Mouse (Mus musculus) liver, embryonic 12.5 days (tissue): ENCODE results near the gene Izumo1r. TPM values are rescaled to one million over a fixed set of nuclear protein-coding genes. Genes with fewer than 3 reads are reported as not detected.

Experiments
- ATAC-seq: fragments of 200-750 bp; cut with Nextera tagmentation; 2 replicates; pipeline ENCODE4 v1.8.0; 2017; ENCODE audit warnings: moderate number of reproducible peaks, mild to moderate bottlenecking, moderate library complexity
- H3K27ac ChIP-seq: fragments of 300-500 bp; sonication (generic); 2 replicates; pipeline ENCODE4 v1.5.1; 2016; ENCODE audit warnings: mild to moderate bottlenecking
- H3K27me3 ChIP-seq: fragments of 300-500 bp; sonication (generic); replicated peaks from 2 replicates; pipeline ENCODE4 v1.6.1; 2016; ENCODE audit warnings: mild to moderate bottlenecking, moderate library complexity
- H3K36me3 ChIP-seq: fragments of 300-500 bp; sonication (generic); 2 replicates; pipeline ENCODE4 v1.6.1; 2016; ENCODE audit warnings: mild to moderate bottlenecking, moderate library complexity
- H3K4me1 ChIP-seq: fragments of 300-500 bp; sonication (generic); 2 replicates; pipeline ENCODE4 v1.6.1; 2016
- H3K4me2 ChIP-seq: fragments of 300-500 bp; sonication (generic); 2 replicates; pipeline ENCODE4 v1.6.1; 2016; ENCODE audit warnings: mild to moderate bottlenecking, moderate library complexity
- H3K4me3 ChIP-seq: fragments of 300-500 bp; sonication (generic); 2 replicates; pipeline ENCODE4 v1.5.1; 2016; ENCODE audit warnings: mild to moderate bottlenecking, moderate library complexity
- H3K9ac ChIP-seq: fragments of 300-500 bp; sonication (generic); 2 replicates; pipeline ENCODE4 v1.6.1; 2016; ENCODE audit warnings: mild to moderate bottlenecking, moderate library complexity
- H3K9me3 ChIP-seq: fragments of 300-500 bp; sonication (generic); replicated peaks from 2 replicates; pipeline ENCODE4 v1.6.1; 2016; ENCODE audit warnings: mild to moderate bottlenecking, moderate library complexity
- whole genome bisulfite sequencing: fragments of 180-500 bp; shearing (Covaris S2); methylation state at CpG from one replicate; pipeline ENCODE4 v1.1.7; 2016; ENCODE audit not compliant: insufficient replicate concordance; 5-methylcytosine and 5-hydroxymethylcytosine counted together
- polyA plus RNA-seq: library from polyadenylated mRNA; unstranded; fragments of >200 nt; fragmentation: Nextera tagmentation; extraction: Ambion mirVana; gene quantifications from 2 replicates; pipeline ENCODE4 v1.2.1, GENCODE M21; 2016

The Izumo1r gene
- polyA plus RNA-seq, 1 experiment from 2014 or later, result not detected

DNA sequence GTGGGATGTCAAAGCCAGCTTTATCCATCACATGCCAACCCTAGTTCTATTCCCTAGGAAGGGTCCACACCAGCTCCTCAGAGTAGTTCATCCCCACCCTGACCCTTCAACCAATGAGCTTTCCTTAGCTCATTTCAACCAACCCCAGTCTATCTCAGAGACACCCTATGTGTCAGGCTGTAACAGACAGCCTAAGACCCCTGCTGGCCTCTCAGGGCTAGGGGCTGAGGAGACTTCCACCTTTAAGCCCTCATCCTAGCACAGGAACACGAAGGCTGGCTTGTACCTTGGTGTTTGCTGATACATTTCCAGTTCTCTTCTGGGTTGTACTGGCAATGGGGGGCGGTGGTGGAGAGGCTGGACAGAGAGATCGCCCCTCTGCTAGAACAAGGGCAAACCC lies 743 bp downstream of the Izumo1r start:
- ATAC-seq, result no peak
- Histone ChIP-seq H3K9me3 (no peaks in the 10 kb centered on the region), H3K36me3 (no peaks in the 10 kb centered on the region), H3K27ac (no peak overlapping the region), H3K9ac (no peak overlapping the region), H3K27me3 (0 out of 2 replicates have a peak, but pooled peaks cover 5% of the 10 kb centered on the region), H3K4me3 (no peak overlapping the region), H3K4me1 (peaks cover 22% of the 10 kb centered on the region; the same call in 1 of the 2 replicates), H3K4me2 (no peak overlapping the region)
- WGBS, result 57% methylated on average over 3 of the region's 3 CpGs

DNA sequence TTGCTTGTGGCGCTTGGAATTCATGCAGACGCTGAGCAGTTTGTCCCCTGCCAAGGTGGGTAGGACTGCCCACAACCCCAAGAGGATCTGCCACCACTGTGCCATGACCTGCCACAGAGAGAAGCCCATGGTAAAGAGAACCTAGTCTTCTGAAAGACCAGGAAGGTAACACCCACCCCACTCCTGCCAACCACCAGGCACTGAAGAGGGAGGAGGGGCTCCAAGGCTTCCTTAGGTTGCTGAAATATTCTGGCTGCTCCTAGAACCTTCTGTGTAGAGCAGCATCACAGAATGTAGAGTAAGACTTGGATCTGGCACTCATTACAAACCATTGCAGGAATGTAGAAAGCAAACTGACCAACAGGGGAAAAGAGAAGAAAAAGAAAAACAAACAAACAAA lies 1.3 kb downstream of the Izumo1r start:
- H3K27ac ChIP-seq, result no peak overlapping the region
- H3K27me3 ChIP-seq, result 0 out of 2 replicates have a peak, but pooled peaks cover 5% of the 10 kb centered on the region
- H3K4me2 ChIP-seq, result no peak overlapping the region
- no peak for ATAC-seq
- WGBS, result 81% methylated on average over 2 of the region's 2 CpGs
- H3K9me3 ChIP-seq, result no peaks in the 10 kb centered on the region
- no peak overlapping the region for H3K4me3 ChIP-seq
- no peaks in the 10 kb centered on the region for H3K36me3 ChIP-seq
- H3K9ac ChIP-seq, result no peak overlapping the region
- H3K4me1 ChIP-seq, result peaks cover 22% of the 10 kb centered on the region; the same call in 1 of the 2 replicates

DNA sequence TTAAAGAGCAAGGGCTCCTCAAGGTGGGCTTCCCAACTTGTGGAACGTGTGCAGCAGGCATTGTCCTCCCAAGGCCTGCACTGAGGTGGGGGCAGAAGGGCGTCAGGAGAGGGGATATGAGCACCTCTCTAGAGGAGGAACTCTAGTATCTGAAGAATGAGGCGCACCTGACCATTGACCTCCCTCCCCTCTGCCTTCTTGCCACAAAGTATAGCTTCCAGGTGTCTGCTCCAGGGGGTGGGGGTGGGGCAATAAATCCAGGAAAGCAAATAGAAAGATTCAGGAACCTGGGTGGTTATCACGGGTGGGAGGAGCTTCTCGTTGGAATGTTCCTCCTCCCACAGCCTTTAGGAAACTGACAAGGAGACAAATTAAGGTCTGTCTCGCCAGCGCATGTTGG lies 2.0 kb downstream of the Izumo1r start:
- no peaks in the 10 kb centered on the region for H3K36me3 ChIP-seq
- H3K4me3 ChIP-seq, result no peak overlapping the region
- no peak overlapping the region for H3K9ac ChIP-seq
- no peak overlapping the region for H3K4me2 ChIP-seq
- H3K4me1 ChIP-seq, result peaks cover 22% of the 10 kb centered on the region; the same call in 1 of the 2 replicates
- H3K9me3 ChIP-seq, result no peaks in the 10 kb centered on the region
- ATAC-seq, result no peak
- H3K27ac ChIP-seq, result no peak overlapping the region
- 51% methylated on average over 7 of the region's 7 CpGs for WGBS
- H3K27me3 ChIP-seq, result 0 out of 2 replicates have a peak, but pooled peaks cover 5% of the 10 kb centered on the region

DNA sequence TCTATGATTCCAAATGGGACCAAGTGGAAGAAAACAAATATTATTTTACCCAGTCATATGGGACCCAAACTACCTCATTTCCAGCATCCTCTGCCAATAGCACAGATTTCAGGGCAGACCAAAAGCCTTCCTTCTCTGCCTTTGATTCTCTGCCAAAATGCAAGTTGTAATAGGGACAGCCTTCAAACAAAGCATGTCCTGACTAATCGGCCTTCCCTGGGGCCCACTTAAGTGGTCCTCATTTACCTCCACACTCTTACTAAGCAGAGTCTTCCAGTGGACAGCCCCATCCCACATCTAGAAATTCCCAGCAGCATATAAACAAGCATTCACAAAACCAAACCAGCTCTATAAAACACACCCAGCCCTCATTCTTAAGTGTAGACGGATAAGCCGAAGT lies 6.6 kb downstream of the Izumo1r start:
- Histone ChIP-seq H3K4me3 (no peak overlapping the region), H3K9me3 (no peaks in the 10 kb centered on the region), H3K4me2 (no peak overlapping the region), H3K27me3 (no peaks in the 10 kb centered on the region), H3K9ac (no peak overlapping the region), H3K36me3 (no peaks in the 10 kb centered on the region), H3K27ac (no peak overlapping the region), H3K4me1 (peaks cover 8% of the 10 kb centered on the region; the same call in 1 of the 2 replicates)
- 87% methylated on average over 3 of the region's 3 CpGs for WGBS
- ATAC-seq, result no peak

DNA sequence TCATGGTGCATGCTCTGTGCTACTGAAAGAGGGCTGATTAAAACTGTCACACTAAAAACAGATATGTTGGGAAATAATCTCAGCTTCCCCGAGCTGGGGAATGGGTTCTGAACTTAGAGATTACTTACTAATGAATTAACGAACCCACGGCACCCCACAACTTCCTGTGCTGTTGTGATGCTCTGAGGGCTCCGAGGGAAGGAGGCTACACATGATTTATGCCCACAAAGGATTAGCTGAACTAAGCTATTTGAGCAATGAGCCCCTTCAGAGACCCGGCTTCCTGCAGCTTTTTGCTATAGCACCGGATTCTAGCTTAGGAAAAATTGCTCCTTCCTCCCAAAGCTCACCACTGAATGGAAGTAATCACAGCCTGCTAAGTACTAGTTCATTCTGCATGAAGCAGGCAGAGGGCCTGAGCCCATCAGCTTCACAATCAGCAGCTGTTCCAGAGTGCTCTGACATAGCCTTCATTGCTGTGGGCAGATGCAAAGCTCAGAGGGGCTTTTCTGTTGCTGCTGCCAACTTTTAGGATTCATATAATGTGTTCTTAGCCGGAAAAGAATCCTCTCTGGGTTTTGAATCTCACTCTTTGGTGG lies 8.4 kb downstream of the Izumo1r start:
- Histone ChIP-seq H3K36me3 (no peaks in the 10 kb centered on the region), H3K9ac (no peak overlapping the region), H3K4me2 (no peak overlapping the region), H3K4me3 (no peak overlapping the region), H3K4me1 (peaks cover 5% of the 10 kb centered on the region; the same call in 1 of the 2 replicates), H3K27ac (no peak overlapping the region), H3K27me3 (no peaks in the 10 kb centered on the region), H3K9me3 (no peaks in the 10 kb centered on the region)
- ATAC-seq, result no peak
- 49% methylated on average over 7 of the region's 7 CpGs for WGBS

DNA sequence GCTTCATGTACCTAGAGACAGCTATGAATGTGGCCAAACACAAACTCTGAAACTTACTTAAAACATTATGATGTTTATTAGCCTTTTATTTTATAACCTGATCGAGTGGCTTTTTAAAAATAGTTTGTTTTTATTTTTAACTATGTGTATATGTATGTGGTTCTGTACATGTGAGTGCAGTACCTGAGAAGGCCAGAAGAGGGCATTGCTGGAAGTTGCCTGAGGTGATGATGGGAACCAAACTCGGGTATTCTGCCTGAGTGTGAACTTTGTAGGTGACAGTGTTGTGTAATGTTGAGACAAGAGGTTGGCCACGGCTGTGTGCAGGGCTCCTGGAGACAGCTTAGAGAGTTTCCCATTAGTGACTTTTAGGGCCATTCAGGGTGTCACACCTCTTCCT lies 9.1 kb downstream of the Izumo1r start:
- Histone ChIP-seq H3K27ac (no peak overlapping the region), H3K9ac (no peak overlapping the region), H3K4me3 (no peak overlapping the region), H3K4me2 (no peak overlapping the region), H3K36me3 (no peaks in the 10 kb centered on the region), H3K27me3 (no peaks in the 10 kb centered on the region; the same call in 1 of the 2 replicates), H3K9me3 (no peaks in the 10 kb centered on the region), H3K4me1 (peaks cover 5% of the 10 kb centered on the region; the same call in 1 of the 2 replicates)
- 63% methylated on average over 3 of the region's 3 CpGs for WGBS
- no peak for ATAC-seq

DNA sequence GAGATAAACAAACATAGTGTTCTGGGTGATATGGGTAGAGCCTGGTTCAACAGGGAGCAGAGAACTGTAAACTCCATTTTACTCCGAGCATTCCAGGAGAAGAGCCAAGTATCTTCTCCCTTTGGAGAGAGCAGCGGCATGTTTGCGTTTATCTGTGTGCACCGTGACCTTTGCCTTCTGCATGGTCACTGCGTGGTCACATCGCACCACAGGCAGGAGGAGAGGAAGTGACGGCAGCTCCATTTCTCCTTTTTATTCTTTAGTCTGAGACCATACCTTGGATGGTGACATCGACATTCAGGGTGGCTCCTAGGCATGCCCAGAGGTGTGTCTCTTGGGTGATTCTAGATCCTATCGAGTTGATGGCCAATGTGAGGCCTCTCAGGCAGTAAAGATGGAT lies 10.4 kb downstream of the Izumo1r start:
- Histone ChIP-seq H3K27me3 (no peaks in the 10 kb centered on the region; the same call in 1 of the 2 replicates), H3K36me3 (no peaks in the 10 kb centered on the region), H3K9ac (no peak overlapping the region), H3K4me2 (no peak overlapping the region), H3K9me3 (no peaks in the 10 kb centered on the region), H3K4me3 (no peak overlapping the region), H3K27ac (no peak overlapping the region), H3K4me1 (peaks cover 5% of the 10 kb centered on the region; the same call in 1 of the 2 replicates)
- WGBS, result 35% methylated on average over 9 of the region's 9 CpGs
- ATAC-seq, result no peak

DNA sequence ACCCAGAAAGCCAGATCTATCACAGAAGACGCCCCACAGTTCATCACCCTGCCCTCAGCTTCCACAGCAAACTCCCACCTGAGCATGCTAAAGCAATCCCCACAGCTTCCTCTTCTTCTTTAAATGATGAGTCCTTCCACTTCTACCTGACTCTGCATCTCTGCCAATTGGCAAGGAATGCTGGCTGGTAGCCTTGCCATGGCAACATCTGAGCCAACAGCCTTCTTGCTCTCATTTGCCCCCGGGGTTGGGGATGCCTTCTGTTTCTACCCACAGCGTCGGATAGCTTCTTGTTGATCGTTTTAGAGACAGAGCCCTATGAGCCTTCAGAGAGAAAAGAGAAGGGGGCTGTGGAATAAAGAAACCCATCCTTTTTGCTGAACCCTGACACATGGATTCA lies 11.9 kb downstream of the Izumo1r start:
- no peaks in the 10 kb centered on the region for H3K9me3 ChIP-seq
- ATAC-seq, result no peak
- no peak overlapping the region for H3K27ac ChIP-seq
- no peak overlapping the region for H3K9ac ChIP-seq
- H3K4me2 ChIP-seq, result no peak overlapping the region
- 71% methylated on average over 5 of the region's 5 CpGs for WGBS
- peaks cover 5% of the 10 kb centered on the region; the same call in 1 of the 2 replicates for H3K4me1 ChIP-seq
- no peak overlapping the region for H3K4me3 ChIP-seq
- no peaks in the 10 kb centered on the region for H3K36me3 ChIP-seq
- H3K27me3 ChIP-seq, result no peaks in the 10 kb centered on the region; the same call in 1 of the 2 replicates

DNA sequence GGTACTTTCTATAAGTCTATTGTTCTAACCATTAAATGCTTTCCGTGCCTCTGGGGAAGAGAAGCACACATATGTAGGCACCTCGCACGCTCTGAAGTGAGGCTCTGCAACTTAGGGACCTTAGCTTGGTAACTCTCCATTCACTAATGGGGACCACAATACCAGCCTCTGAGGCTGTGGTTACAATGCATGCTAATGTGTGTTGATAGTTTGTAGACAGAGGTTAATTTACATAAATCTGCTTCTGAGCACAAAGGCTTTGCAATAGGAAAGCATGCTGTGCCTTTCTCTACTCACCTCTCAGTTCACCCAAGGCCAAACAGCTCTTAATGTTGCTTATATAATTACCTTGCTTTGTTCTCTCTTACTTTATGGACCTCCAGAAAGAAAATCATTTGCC lies 13.1 kb downstream of the Izumo1r start:
- WGBS, result 78% methylated on average over 3 of the region's 3 CpGs
- Histone ChIP-seq H3K9me3 (no peaks in the 10 kb centered on the region), H3K27me3 (no peaks in the 10 kb centered on the region; the same call in 1 of the 2 replicates), H3K4me3 (no peak overlapping the region), H3K4me1 (peaks cover 10% of the 10 kb centered on the region), H3K4me2 (no peak overlapping the region), H3K9ac (no peak overlapping the region), H3K27ac (no peak overlapping the region), H3K36me3 (no peaks in the 10 kb centered on the region)
- ATAC-seq, result no peak

DNA sequence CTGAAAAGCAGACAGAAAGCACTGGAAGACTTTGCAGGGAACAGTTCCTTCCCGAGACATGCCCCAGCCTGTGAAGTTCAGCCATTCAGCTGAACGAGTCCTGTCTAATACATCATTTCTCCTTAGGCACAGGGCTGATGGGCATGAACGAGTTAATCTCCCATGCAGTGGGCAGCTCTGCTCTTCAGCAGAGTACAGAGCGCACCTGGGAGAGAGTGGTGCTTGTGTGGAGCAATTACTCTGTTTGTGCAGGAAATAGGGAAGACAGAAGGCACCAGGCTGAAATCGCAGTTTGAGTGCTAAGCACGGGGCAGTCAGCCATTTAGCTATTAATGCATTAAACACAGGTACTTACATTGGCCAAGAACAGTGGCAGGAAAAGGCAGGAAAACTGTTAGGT lies 15.1 kb downstream of the Izumo1r start:
- H3K9ac ChIP-seq, result no peak overlapping the region
- no peak overlapping the region for H3K4me3 ChIP-seq
- H3K36me3 ChIP-seq, result no peaks in the 10 kb centered on the region
- no peak overlapping the region for H3K27ac ChIP-seq
- no peak overlapping the region for H3K4me2 ChIP-seq
- H3K4me1 ChIP-seq, result peaks cover 10% of the 10 kb centered on the region
- no peaks in the 10 kb centered on the region for H3K9me3 ChIP-seq
- no peak for ATAC-seq
- H3K27me3 ChIP-seq, result no peaks in the 10 kb centered on the region; the same call in 1 of the 2 replicates
- 73% methylated on average over 6 of the region's 6 CpGs for WGBS

DNA sequence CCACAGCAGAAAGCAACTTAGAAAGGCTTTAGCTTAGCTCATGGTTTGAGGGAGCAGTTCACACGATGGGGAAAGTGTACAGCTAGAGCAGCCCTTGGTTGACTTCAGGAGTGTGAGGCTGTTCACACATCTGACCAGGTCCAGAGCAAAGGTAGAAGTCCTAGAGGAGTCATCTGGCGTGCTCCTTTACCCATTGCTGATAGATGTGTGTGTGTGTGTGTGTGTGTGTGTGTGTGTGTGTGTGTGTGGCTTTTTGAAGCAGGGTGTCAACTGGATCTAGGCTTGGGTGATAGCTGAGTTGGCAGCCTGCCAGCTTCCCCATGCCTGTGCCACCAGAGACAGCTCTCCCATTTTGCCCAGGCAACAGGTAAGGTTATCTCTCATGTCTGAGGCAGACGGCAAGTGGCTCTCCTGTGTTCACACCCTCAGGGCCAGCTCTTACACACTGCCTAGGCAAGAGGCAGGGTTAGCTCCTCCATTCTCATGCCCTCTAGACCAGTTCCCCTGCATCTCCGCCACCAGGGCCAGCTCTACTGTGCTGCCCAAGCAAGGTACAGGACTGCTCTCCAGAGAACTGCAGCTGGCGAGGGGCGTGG lies 15.9 kb downstream of the Izumo1r start:
- Histone ChIP-seq H3K4me1 (peaks cover 5% of the 10 kb centered on the region; the same call in 1 of the 2 replicates), H3K9ac (no peak overlapping the region), H3K9me3 (no peaks in the 10 kb centered on the region), H3K27me3 (no peaks in the 10 kb centered on the region; the same call in 1 of the 2 replicates), H3K4me3 (no peak overlapping the region), H3K27ac (no peak overlapping the region), H3K36me3 (no peaks in the 10 kb centered on the region), H3K4me2 (no peak overlapping the region)
- 69% methylated on average over 6 of the region's 6 CpGs for WGBS
- ATAC-seq, result 0 out of 2 replicates have a peak, but pooled peaks have one; percentile 17

DNA sequence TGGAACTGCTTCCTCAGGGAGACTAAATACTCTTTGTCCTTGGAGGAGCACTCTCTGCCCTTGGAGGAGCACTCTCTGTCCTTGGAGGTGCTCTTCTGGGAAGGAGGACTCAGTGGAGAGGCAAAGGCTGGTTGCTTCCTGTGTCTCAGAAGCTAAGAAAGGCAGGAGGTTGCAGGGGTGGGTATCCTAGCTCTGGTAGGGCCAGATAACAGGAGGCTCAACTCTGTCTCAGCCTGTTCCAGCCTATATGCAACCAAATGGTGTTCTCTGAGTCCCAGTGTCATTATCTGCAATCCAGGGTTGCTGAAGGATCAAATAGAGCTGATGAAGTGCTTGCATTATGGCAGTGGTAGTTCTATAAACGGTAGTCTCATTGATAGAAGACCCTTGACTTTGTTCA lies 17.8 kb downstream of the Izumo1r start:
- Histone ChIP-seq H3K27ac (no peak overlapping the region), H3K9ac (no peak overlapping the region), H3K27me3 (no peaks in the 10 kb centered on the region; the same call in 1 of the 2 replicates), H3K4me2 (no peak overlapping the region), H3K4me3 (no peak overlapping the region), H3K36me3 (no peaks in the 10 kb centered on the region), H3K9me3 (no peaks in the 10 kb centered on the region), H3K4me1 (peaks cover 5% of the 10 kb centered on the region; the same call in 1 of the 2 replicates)
- 40% methylated on average over 1 of the region's 1 CpGs for WGBS
- peak; percentile 86 for ATAC-seq
